Mouse (Mus musculus) T-helper 1 cell (primary cell): ENCODE data around the gene Tecr.

ENCODE experiments used
- in situ Hi-C: fragments of 300-600 bp; cut with MboI, MseI; formaldehyde crosslinking; loops from one replicate; pipeline ENCODE4 v1.15.1; 2025; ENCODE audit warnings: high pct_unique_total_duplicates

Gene Tecr

GRCm38 (mm10) chr8:83566469-83567395 lies 41.0 kb downstream of the Tecr start, which contains the start of gene Ndufb7:
Gene Ndufb7, plus strand, starts transcription at chr8:83566671.
- in situ Hi-C loops, result no loop called here

GRCm38 (mm10) chr8:83565731-83566375 lies 41.9 kb downstream of the Tecr start:
- in situ Hi-C loops, result no loop called here

GRCm38 (mm10) chr8:83563246-83563645 lies 44.5 kb downstream of the Tecr start:
- in situ Hi-C loops, result no loop called here

- in situ Hi-C loops, result no loop called here
Observed at GRCm38 (mm10) chr8:83562669-83563068, 45.1 kb downstream of the Tecr start.

- in situ Hi-C loops, result no loop called here
Observed at GRCm38 (mm10) chr8:83535736-83536135, 72.0 kb downstream of the Tecr start, which contains the start of gene Olfr370. Gene Olfr370, plus strand, starts transcription at chr8:83535780.

GRCm38 (mm10) chr8:83534802-83535201 lies 73.0 kb downstream of the Tecr start:
- in situ Hi-C loops, result no loop called here
